Mouse (Mus musculus) lung, postnatal 14 days (tissue): Measurements from ENCODE around the gene Atp2a3.

ENCODE experiments used
- DNase-seq: peaks from one replicate; pipeline ENCODE4 v3.0.0; 2021

Atp2a3 gene

GRCm38 (mm10) chr11:73039102-73039799 lies 78.3 kb downstream of the Atp2a3 start:
- DNase-seq, result peak; percentile 82
